Comparison of ENCODE assay signal across 25 mouse cellular contexts in the genomic region with DNA sequence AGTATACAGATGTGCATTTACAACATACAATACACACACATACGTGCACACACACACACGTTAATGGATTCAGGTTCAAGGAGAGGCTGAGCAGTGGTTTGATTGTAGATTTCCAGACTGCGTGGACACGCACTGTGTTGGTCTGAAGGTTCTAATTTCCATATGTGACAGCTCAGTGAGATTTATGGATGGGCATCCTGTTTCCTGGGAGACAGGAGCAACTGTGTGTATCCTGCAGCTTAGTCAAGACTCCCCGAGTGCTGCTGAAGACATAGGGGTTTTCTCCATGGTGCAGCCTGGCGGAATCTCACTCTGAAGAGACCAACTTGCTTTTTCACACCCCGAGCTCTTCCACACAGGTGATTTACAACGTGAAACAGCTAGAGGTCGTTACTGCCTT.
DNase-seq lines count a peak whose midpoint lies in the region; ATAC-seq and TF ChIP-seq lines count a peak whose summit lies in the region.
"Had no signal": no experiment of that assay in that cellular context is flagged by ENCODE, and none has a peak within 500 bp of the region (broad histone marks: within the 10 kb centered on the region; RNA-seq: fewer than 3 reads in every experiment).

No protein-coding gene starts in this region.

- H3K4me2 ChIP-seq in hindbrain, embryonic 11.5 days (replicated peaks; ENCODE audit: low read depth, low read length) = no peak overlapping the region
- H3K4me2 ChIP-seq in hindbrain, embryonic 16.5 days (ENCODE audit: low read length) = no peak overlapping the region
- no peak overlapping the region for H3K4me2 ChIP-seq in neural tube, embryonic 11.5 days (ENCODE audit: low read depth)
- H3K4me2 ChIP-seq: heart, embryonic 11.5 days; hindbrain, embryonic 15.5 days; limb, embryonic 15.5 days; lung, embryonic 15.5 days had no signal

- no peak for TF ChIP-seq EP300 in heart, adult 2 months (IDR thresholded peaks at IDR 0.05; ENCODE audit: insufficient read depth, low read depth, low read length)

- no peaks in the 10 kb centered on the region for H3K79me2 ChIP-seq in heart, adult 2 months (replicated peaks; ENCODE audit: control insufficient read depth, insufficient read depth, low read length)

- intact Hi-C loops in heart, adult 2 months (cut with DNase I) = no loop called here

- no peak for TF ChIP-seq CTCF in brain, embryonic 14.5 days (IDR thresholded peaks at IDR 0.05; ENCODE audit: borderline replicate concordance, extremely low read depth, insufficient read depth, insufficient read length)
- TF ChIP-seq CTCF in heart, adult 2 months (IDR thresholded peaks at IDR 0.05) = no peak

- WGBS in hindbrain, embryonic 11.5 days = 66% methylated on average over 9 of the region's 9 CpGs
- 44% methylated on average over 9 of the region's 9 CpGs for whole genome bisulfite sequencing in hindbrain, embryonic 16.5 days
- WGBS in neural tube, embryonic 11.5 days = 28% methylated on average over 9 of the region's 9 CpGs
- WGBS in heart, adult 2 months = 78% methylated on average over 9 of the region's 9 CpGs

- H3K9ac ChIP-seq in hindbrain, embryonic 11.5 days (ENCODE audit: low read depth, low read length) = no peak overlapping the region
- no peak overlapping the region for H3K9ac ChIP-seq in hindbrain, embryonic 16.5 days (ENCODE audit: low read depth, low read length)
- no peak overlapping the region for H3K9ac ChIP-seq in neural tube, embryonic 11.5 days (ENCODE audit: low read length)
- H3K9ac ChIP-seq in heart, adult 2 months (ENCODE audit: low read depth, low read length) = no peak overlapping the region
- H3K9ac ChIP-seq: hindbrain, embryonic 15.5 days; limb, embryonic 15.5 days; liver, embryonic 14.5 days; lung, embryonic 15.5 days had no signal

- H3K36me3 ChIP-seq in hindbrain, embryonic 11.5 days (ENCODE audit: control insufficient read depth, insufficient read depth, low read length) = no peaks in the 10 kb centered on the region
- no peaks in the 10 kb centered on the region for H3K36me3 ChIP-seq in hindbrain, embryonic 16.5 days (ENCODE audit: control insufficient read depth, insufficient read depth, low read length)
- no peaks in the 10 kb centered on the region for H3K36me3 ChIP-seq in neural tube, embryonic 11.5 days (ENCODE audit: control insufficient read depth, insufficient read depth, low read length)
- no peaks in the 10 kb centered on the region for H3K36me3 ChIP-seq in heart, adult 2 months (ENCODE audit: control insufficient read depth, insufficient read depth, low read length)
- H3K36me3 ChIP-seq: hindbrain, embryonic 15.5 days; limb, embryonic 15.5 days; lung, embryonic 15.5 days had no signal

- no peak for TF ChIP-seq POLR2A in brain, embryonic 14.5 days (IDR thresholded peaks at IDR 0.05; ENCODE audit: borderline replicate concordance, extremely low read depth, insufficient read depth, insufficient read length, poor library complexity, severe bottlenecking)
- TF ChIP-seq POLR2A in heart, adult 2 months (IDR thresholded peaks at IDR 0.05; ENCODE audit: insufficient read depth, low read depth, low read length) = no peak

- no peak overlapping the region for H3K27ac ChIP-seq in hindbrain, embryonic 11.5 days (ENCODE audit: low read depth, low read length)
- H3K27ac ChIP-seq in hindbrain, embryonic 16.5 days (ENCODE audit: low read depth, low read length) = no peak overlapping the region
- 0 out of 2 replicates have a peak overlapping the region, but pooled peaks have one; percentile 14 for H3K27ac ChIP-seq in neural tube, embryonic 11.5 days (ENCODE audit: low read depth, low read length)
- H3K27ac ChIP-seq in heart, adult 2 months = no peak overlapping the region
- H3K27ac ChIP-seq: hindbrain, embryonic 15.5 days; limb, embryonic 15.5 days; liver, embryonic 14.5 days; lung, embryonic 15.5 days; stomach, postnatal 0 days had no signal

- H3K4me3 ChIP-seq in hindbrain, embryonic 11.5 days (ENCODE audit: low read depth, low read length) = no peak overlapping the region
- no peak overlapping the region for H3K4me3 ChIP-seq in hindbrain, embryonic 16.5 days (ENCODE audit: low read length)
- H3K4me3 ChIP-seq in neural tube, embryonic 11.5 days (ENCODE audit: low read depth, low read length) = no peak overlapping the region
- no peak overlapping the region for H3K4me3 ChIP-seq in heart, adult 2 months
- H3K4me3 ChIP-seq: hindbrain, embryonic 15.5 days; limb, embryonic 15.5 days; lung, embryonic 15.5 days had no signal

- no peaks in the 10 kb centered on the region for H3K9me3 ChIP-seq in hindbrain, embryonic 11.5 days (ENCODE audit: control insufficient read depth, low read length)
- no peaks in the 10 kb centered on the region; the same call in 1 of the 2 replicates for H3K9me3 ChIP-seq in hindbrain, embryonic 16.5 days (ENCODE audit: control insufficient read depth, low read length)
- H3K9me3 ChIP-seq in neural tube, embryonic 11.5 days (ENCODE audit: control insufficient read depth, low read length) = no peaks in the 10 kb centered on the region; the same call in 1 of the 2 replicates
- H3K9me3 ChIP-seq: hindbrain, embryonic 15.5 days; limb, embryonic 15.5 days; lung, embryonic 15.5 days had no signal

- DNase-seq in hindbrain, embryonic 11.5 days (ENCODE audit: low spot score) = peak; percentile 37
- peak; percentile 8 for DNase-seq in brain, embryonic 14.5 days (ENCODE audit: low read depth)
- peak; percentile 2 for DNase-seq in forelimb bud, embryonic 11.5 days (ENCODE audit: low read depth, low spot score)
- DNase-seq in neural tube, embryonic 11.5 days (ENCODE audit: low spot score) = peak; percentile 46
- no peak for DNase-seq in kidney, postnatal 25 days
- DNase-seq in heart, adult 2 months = no peak
- DNase-seq: adrenal gland, postnatal 36 days; cerebellum, adult 11 months; cerebellum, postnatal 10 days; gastrocnemius, postnatal 36 days; heart, postnatal 10 days; left cerebral cortex, postnatal 4 days; lung, postnatal 36 days; thymus, adult 2 months; thymus, postnatal 4 days had no signal

- ATAC-seq in hindbrain, embryonic 11.5 days (ENCODE audit: low FRiP score) = peak; percentile 57
- ATAC-seq in hindbrain, embryonic 16.5 days = no peak
- peak; percentile 90 for ATAC-seq in neural tube, embryonic 11.5 days (ENCODE audit: insufficient read depth, low FRiP score, low TSS enrichment)
- ATAC-seq in megakaryocyte, adult 5-6 weeks (ENCODE audit: poor library complexity, severe bottlenecking) = no peak
- ATAC-seq: forebrain, embryonic 16.5 days; intestine, postnatal 0 days had no signal

- no peaks in the 10 kb centered on the region for H3K27me3 ChIP-seq in hindbrain, embryonic 11.5 days (ENCODE audit: control insufficient read depth, insufficient read depth, low read length)
- no peaks in the 10 kb centered on the region for H3K27me3 ChIP-seq in hindbrain, embryonic 16.5 days (replicated peaks; ENCODE audit: control insufficient read depth, insufficient read depth, low read length)
- H3K27me3 ChIP-seq in neural tube, embryonic 11.5 days (ENCODE audit: control insufficient read depth, insufficient read depth, low read length) = no peaks in the 10 kb centered on the region
- H3K27me3 ChIP-seq in heart, adult 2 months (ENCODE audit: control insufficient read depth, insufficient read depth, low read length) = no peaks in the 10 kb centered on the region
- H3K27me3 ChIP-seq: hindbrain, embryonic 15.5 days; limb, embryonic 15.5 days; lung, embryonic 15.5 days had no signal

- no peaks in the 10 kb centered on the region for H3K4me1 ChIP-seq in hindbrain, embryonic 11.5 days (replicated peaks; ENCODE audit: control insufficient read depth, insufficient read depth, low read length)
- H3K4me1 ChIP-seq in hindbrain, embryonic 16.5 days (ENCODE audit: control insufficient read depth, insufficient read depth, low read depth, low read length) = no peaks in the 10 kb centered on the region
- H3K4me1 ChIP-seq in neural tube, embryonic 11.5 days (ENCODE audit: control insufficient read depth, insufficient read depth, low read length) = peaks cover 14% of the 10 kb centered on the region
- no peaks in the 10 kb centered on the region for H3K4me1 ChIP-seq in heart, adult 2 months (ENCODE audit: control insufficient read depth, insufficient read depth, low read length)
- H3K4me1 ChIP-seq: limb, embryonic 15.5 days; lung, embryonic 15.5 days had no signal

Comparison
In these comparisons a context has a peak if more than half of its experiments do, and no peak if none do; other contexts are left out.
1. ATAC-seq: peak in hindbrain, embryonic 11.5 days (single experiment) and neural tube, embryonic 11.5 days (single experiment); none in hindbrain, embryonic 16.5 days (single experiment) and megakaryocyte, adult 5-6 weeks (single experiment).
2. DNase-seq: peak in hindbrain, embryonic 11.5 days (single experiment), brain, embryonic 14.5 days (single experiment), forelimb bud, embryonic 11.5 days (single experiment) and neural tube, embryonic 11.5 days (single experiment); none in kidney, postnatal 25 days (0 of 2) and heart, adult 2 months (0 of 2).